Comparison of ENCODE assay signal across 9 mouse cellular contexts in the genomic region with DNA sequence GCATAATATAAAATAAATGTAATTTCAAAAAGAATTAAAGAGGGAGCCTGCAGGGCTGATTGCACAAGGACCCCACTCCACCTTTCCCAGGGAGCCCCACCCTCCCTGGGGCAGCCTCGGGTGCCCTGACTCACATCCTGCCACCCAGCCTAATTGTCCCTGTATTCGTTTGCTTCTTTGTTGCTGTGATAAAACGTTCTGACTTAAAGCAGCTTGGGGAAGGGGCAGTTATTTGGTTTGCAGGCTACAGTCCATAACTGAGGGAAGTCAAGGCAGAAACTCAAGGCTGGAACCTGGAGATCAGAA. TPM values are rescaled to one million over a fixed set of nuclear protein-coding genes. Genes with fewer than 3 reads are reported as not detected.
DNase-seq lines count a peak whose midpoint lies in the region; ATAC-seq and TF ChIP-seq lines count a peak whose summit lies in the region.
"Had no signal": no experiment of that assay in that cellular context is flagged by ENCODE, and none has a peak within 500 bp of the region (broad histone marks: within the 10 kb centered on the region; RNA-seq: fewer than 3 reads in every experiment).

No protein-coding gene starts in this region.

- intact Hi-C loops in heart, adult 2 months (cut with DNase I) = no loop called here

- no peak for TF ChIP-seq CTCF in heart, adult 2 months (IDR thresholded peaks at IDR 0.05)
- TF ChIP-seq CTCF in lung, adult 2 months (IDR thresholded peaks at IDR 0.05; ENCODE audit: insufficient read depth, low read length) = no peak
- no peak for TF ChIP-seq CTCF in embryonic fibroblast, embryonic 13.5 days (IDR thresholded peaks at IDR 0.05; ENCODE audit: borderline replicate concordance, insufficient read depth, low read length)

- no peaks in the 10 kb centered on the region for H3K79me2 ChIP-seq in heart, adult 2 months (replicated peaks; ENCODE audit: control insufficient read depth, insufficient read depth, low read length)

- no peak overlapping the region for H3K27ac ChIP-seq in heart, embryonic 15.5 days
- H3K27ac ChIP-seq in heart, adult 2 months = no peak overlapping the region
- peak overlapping the region; percentile 83 for H3K27ac ChIP-seq in lung, embryonic 16.5 days (ENCODE audit: low read length)
- H3K27ac ChIP-seq in embryonic fibroblast, embryonic 13.5 days (ENCODE audit: insufficient read depth, low read length) = peak overlapping the region; percentile 11; the same call in 1 of the 2 replicates
- no peak overlapping the region for H3K27ac ChIP-seq in neural tube, embryonic 13.5 days (replicated peaks)

- H3K9ac ChIP-seq in heart, embryonic 15.5 days = no peak overlapping the region
- H3K9ac ChIP-seq in heart, adult 2 months (ENCODE audit: low read depth, low read length) = no peak overlapping the region
- no peak overlapping the region; the same call in 1 of the 2 replicates for H3K9ac ChIP-seq in lung, embryonic 16.5 days (ENCODE audit: low read length)
- no peak overlapping the region for H3K9ac ChIP-seq in neural tube, embryonic 13.5 days

- TF ChIP-seq POLR2A in heart, adult 2 months (IDR thresholded peaks at IDR 0.05; ENCODE audit: insufficient read depth, low read depth, low read length) = no peak
- no peak for TF ChIP-seq POLR2A in lung, adult 2 months (IDR thresholded peaks at IDR 0.05; ENCODE audit: borderline replicate concordance, extremely low read depth, low read depth, low read length)
- no peak for TF ChIP-seq POLR2A in embryonic fibroblast, embryonic 13.5 days (IDR thresholded peaks at IDR 0.05; ENCODE audit: low read depth, low read length)

- H3K27me3 ChIP-seq in heart, embryonic 15.5 days = peaks cover 29% of the 10 kb centered on the region
- no peaks in the 10 kb centered on the region for H3K27me3 ChIP-seq in heart, adult 2 months (ENCODE audit: control insufficient read depth, insufficient read depth, low read length)
- H3K27me3 ChIP-seq in lung, embryonic 16.5 days (ENCODE audit: control insufficient read depth, insufficient read depth, low read depth, low read length) = peaks cover 5% of the 10 kb centered on the region
- H3K27me3 ChIP-seq in neural tube, embryonic 13.5 days = peaks cover 89% of the 10 kb centered on the region

- H3K4me3 ChIP-seq in heart, embryonic 15.5 days = no peak overlapping the region
- no peak overlapping the region for H3K4me3 ChIP-seq in heart, adult 2 months
- no peak overlapping the region; the same call in 1 of the 2 replicates for H3K4me3 ChIP-seq in lung, embryonic 16.5 days (ENCODE audit: low read length)
- H3K4me3 ChIP-seq in lung, adult 2 months (replicated peaks; ENCODE audit: extremely low read depth, low read depth, low read length) = no peak overlapping the region
- no peak overlapping the region for H3K4me3 ChIP-seq in embryonic fibroblast, embryonic 13.5 days (ENCODE audit: insufficient read depth, low read length)
- H3K4me3 ChIP-seq in neural tube, embryonic 13.5 days = no peak overlapping the region

- no peak for TF ChIP-seq EP300 in heart, adult 2 months (IDR thresholded peaks at IDR 0.05; ENCODE audit: insufficient read depth, low read depth, low read length)

- H3K4me1 ChIP-seq in heart, embryonic 15.5 days (replicated peaks) = peaks cover 17% of the 10 kb centered on the region
- peaks cover 8% of the 10 kb centered on the region for H3K4me1 ChIP-seq in heart, adult 2 months (ENCODE audit: control insufficient read depth, insufficient read depth, low read length)
- H3K4me1 ChIP-seq in lung, embryonic 16.5 days (replicated peaks; ENCODE audit: control insufficient read depth, insufficient read depth, low read length) = peaks cover 20% of the 10 kb centered on the region
- H3K4me1 ChIP-seq in lung, adult 2 months (ENCODE audit: control insufficient read depth, insufficient read depth, low read length) = peaks cover 8% of the 10 kb centered on the region
- no peaks in the 10 kb centered on the region; the same call in 1 of the 2 replicates for H3K4me1 ChIP-seq in embryonic fibroblast, embryonic 13.5 days (ENCODE audit: control insufficient read depth, insufficient read depth, low read length)
- H3K4me1 ChIP-seq in neural tube, embryonic 13.5 days (replicated peaks) = peaks cover 25% of the 10 kb centered on the region

- WGBS in heart, embryonic 15.5 days = 24% methylated on average over 3 of the region's 3 CpGs
- WGBS in heart, adult 2 months = 28% methylated on average over 3 of the region's 3 CpGs
- WGBS in lung, embryonic 16.5 days = 24% methylated on average over 3 of the region's 3 CpGs
- WGBS in lung, adult 2 months = 12% methylated on average over 3 of the region's 3 CpGs
- WGBS in neural tube, embryonic 13.5 days = 10% methylated on average over 3 of the region's 3 CpGs

- H3K9me3 ChIP-seq in heart, embryonic 15.5 days (replicated peaks) = no peaks in the 10 kb centered on the region
- no peaks in the 10 kb centered on the region for H3K9me3 ChIP-seq in lung, embryonic 16.5 days (ENCODE audit: control insufficient read depth, low read length)
- no peaks in the 10 kb centered on the region for H3K9me3 ChIP-seq in neural tube, embryonic 13.5 days

- H3K4me2 ChIP-seq in heart, embryonic 15.5 days = peak overlapping the region; percentile 92; the same call in 1 of the 2 replicates
- peak overlapping the region; percentile 97 for H3K4me2 ChIP-seq in lung, embryonic 16.5 days (ENCODE audit: low read depth, low read length)
- H3K4me2 ChIP-seq in neural tube, embryonic 13.5 days = peak overlapping the region; percentile 98

- H3K36me3 ChIP-seq in heart, embryonic 15.5 days = peaks cover 10% of the 10 kb centered on the region
- H3K36me3 ChIP-seq in heart, adult 2 months (ENCODE audit: control insufficient read depth, insufficient read depth, low read length) = no peaks in the 10 kb centered on the region
- H3K36me3 ChIP-seq in lung, embryonic 16.5 days (ENCODE audit: control insufficient read depth, insufficient read depth, low read length) = peaks cover 4% of the 10 kb centered on the region; the same call in 1 of the 2 replicates
- H3K36me3 ChIP-seq in neural tube, embryonic 13.5 days = no peaks in the 10 kb centered on the region

- DNase-seq in heart, adult 2 months = no peak
- no peak for DNase-seq in lung, adult 2 months
- DNase-seq in thymus, adult 18-20 months = no peak
- DNase-seq in right cerebral cortex, postnatal 14 days = no peak
- DNase-seq: gastrocnemius, postnatal 10 days had no signal

- ATAC-seq in heart, embryonic 15.5 days (replicated peaks; ENCODE audit: insufficient number of reproducible peaks, insufficient read depth, low FRiP score, low read depth) = no peak
- peak; percentile 57; the same call in 1 of the 2 replicates for ATAC-seq in lung, embryonic 16.5 days (ENCODE audit: low read depth)
- ATAC-seq in neural tube, embryonic 13.5 days (ENCODE audit: low read depth) = no peak

RNA-seq across cellular contexts. Expression of gene Rps6ka4, which starts 0.8 kb away (rescaled TPM):
- 15.3 and 20.4 TPM in 2 replicates for polyA plus RNA-seq in heart, embryonic 15.5 days (2015; fragmentation: Nextera tagmentation; extraction: Ambion mirVana)
- total RNA-seq in heart, adult 2 months (2021) = 10 to 100 TPM; 15.9 to 17.9 TPM
- polyA plus RNA-seq in heart, adult 2 months (2012; rRNA removed) = 11.8 and 12.9 TPM in 2 replicates
- polyA plus RNA-seq in lung, embryonic 16.5 days (2015; fragmentation: Nextera tagmentation; extraction: Ambion mirVana) = 39.1 and 41.5 TPM in 2 replicates
- polyA plus RNA-seq in lung, adult 2 months (2012; rRNA removed) = 45.9 and 49.8 TPM in 2 replicates
- 32.6 and 36.8 TPM in 2 replicates for polyA plus RNA-seq in embryonic fibroblast, embryonic 13.5 days (2011; ENCODE audit: insufficient read length, low read depth, missing spikeins)
- 8.4 and 9.8 TPM in 2 replicates for polyA plus RNA-seq in neural tube, embryonic 13.5 days (2015; fragmentation: Nextera tagmentation; extraction: Ambion mirVana)

RNA-seq across cellular contexts. Expression of gene Ccdc88b, which starts 16.8 kb away (rescaled TPM):
- polyA plus RNA-seq in heart, embryonic 15.5 days (2015; fragmentation: Nextera tagmentation; extraction: Ambion mirVana) = 0.68 and 1.3 TPM in 2 replicates
- 1 to 10 TPM in 1 of 2 experiments, under 1 TPM in 1; 0.86 to 1.0 TPM for total RNA-seq in heart, adult 2 months (2021)
- 0.94 and 1.8 TPM in 2 replicates for polyA plus RNA-seq in heart, adult 2 months (2012; rRNA removed)
- 1.6 and 3.0 TPM in 2 replicates for polyA plus RNA-seq in lung, embryonic 16.5 days (2015; fragmentation: Nextera tagmentation; extraction: Ambion mirVana)
- 17.3 and 19.9 TPM in 2 replicates for polyA plus RNA-seq in lung, adult 2 months (2012; rRNA removed)
- 0.18 TPM in 1 of 2 replicates, not detected in the other for polyA plus RNA-seq in embryonic fibroblast, embryonic 13.5 days (2011; ENCODE audit: insufficient read length, low read depth, missing spikeins)
- 0.54 and 1.3 TPM in 2 replicates for polyA plus RNA-seq in neural tube, embryonic 13.5 days (2015; fragmentation: Nextera tagmentation; extraction: Ambion mirVana)

Comparison
In these comparisons a context has a peak if more than half of its experiments do, and no peak if none do; other contexts are left out.
1. H3K27ac ChIP-seq: peak in lung, embryonic 16.5 days (single experiment) and embryonic fibroblast, embryonic 13.5 days (single experiment); none in heart, embryonic 15.5 days (single experiment), heart, adult 2 months (single experiment) and neural tube, embryonic 13.5 days (single experiment).
2. Peak in every context shown above with its lines, with median percentiles within 50 percentile points of each other: H3K4me2 ChIP-seq.